Mouse (Mus musculus) myocyte (in vitro differentiated cells): ENCODE data around the gene Mctp2. TPM values are rescaled to one million over a fixed set of nuclear protein-coding genes. Genes with fewer than 3 reads are reported as not detected.

ENCODE experiments used
- H3K27me3 ChIP-seq: one replicate; pipeline ENCODE4 v1.6.1; 2011; ENCODE audit not compliant: control insufficient read depth, insufficient read depth, insufficient read length
- H3K36me3 ChIP-seq: one replicate; pipeline ENCODE4 v1.6.1; 2011; ENCODE audit not compliant: control insufficient read depth, insufficient read depth
- H3K4me2 ChIP-seq: one replicate; pipeline ENCODE4 v1.6.1; 2011; ENCODE audit warnings: low read depth, control low read depth
- H3K4me3 ChIP-seq: one replicate; pipeline ENCODE4 v1.5.1; 2011; ENCODE audit warnings: mild to moderate bottlenecking, control low read depth, moderate library complexity
- H3K79me2 ChIP-seq: one replicate; pipeline ENCODE4 v1.6.1; 2011; ENCODE audit not compliant: control insufficient read depth, insufficient read depth
- H3ac ChIP-seq: one replicate; pipeline ENCODE4 v1.6.1; 2011; ENCODE audit not compliant: control insufficient read depth, insufficient read length
- CEBPB ChIP-seq: IDR thresholded peaks from 2 replicates; pipeline ENCODE4 v1.6.1; 2011; ENCODE audit warnings: mild to moderate bottlenecking, moderate library complexity; ENCODE audit not compliant: poor library complexity, insufficient read depth, severe bottlenecking
- E2F4 ChIP-seq: IDR thresholded peaks from one replicate; pipeline ENCODE4 v1.6.1; 2011; ENCODE audit warnings: mild to moderate bottlenecking, control low read depth, moderate library complexity; ENCODE audit not compliant: insufficient read depth
- MAX ChIP-seq: IDR thresholded peaks from one replicate; pipeline ENCODE4 v1.6.1; 2011; ENCODE audit warnings: low read depth, mild to moderate bottlenecking, control low read depth
- MYOD1 ChIP-seq, 3 experiments: IDR thresholded peaks; one replicate each; pipeline ENCODE4 v1.6.1; 2011; ENCODE audit warnings: control low read depth in 2 of 3, low read depth in 2 of 3, mild to moderate bottlenecking in 2 of 3, moderate library complexity in 1 of 3; ENCODE audit not compliant: insufficient read length in 2 of 3, control insufficient read depth in 1 of 3
- MYOG ChIP-seq, 3 experiments: IDR thresholded peaks; one replicate each; pipeline ENCODE4 v1.6.1; 2011; ENCODE audit warnings: control low read depth in 2 of 3, low read depth in 2 of 3, mild to moderate bottlenecking in 2 of 3; ENCODE audit not compliant: insufficient read length in 2 of 3, control insufficient read depth in 1 of 3, insufficient read depth in 1 of 3
- POLR2A ChIP-seq: IDR thresholded peaks from one replicate; pipeline ENCODE4 v1.6.1; 2011; ENCODE audit warnings: low read depth, mild to moderate bottlenecking, control low read depth, moderate library complexity; ENCODE audit not compliant: insufficient read length
- POLR2AphosphoS2 ChIP-seq: IDR thresholded peaks from one replicate; pipeline ENCODE4 v1.6.1; 2011; ENCODE audit warnings: low read depth, control low read depth; ENCODE audit not compliant: insufficient read length
- REST ChIP-seq: IDR thresholded peaks from one replicate; pipeline ENCODE4 v1.6.1; 2011; ENCODE audit warnings: mild to moderate bottlenecking, control low read depth, moderate library complexity; ENCODE audit not compliant: insufficient read depth, insufficient read length
- SRF ChIP-seq: IDR thresholded peaks from one replicate; pipeline ENCODE4 v1.6.1; 2011; ENCODE audit warnings: low read depth; ENCODE audit not compliant: control insufficient read depth, insufficient read length
- TCF12 ChIP-seq: IDR thresholded peaks from one replicate; pipeline ENCODE4 v1.6.1; 2011; ENCODE audit warnings: mild to moderate bottlenecking, control low read depth; ENCODE audit not compliant: poor library complexity, insufficient read depth, severe bottlenecking
- TCF3 ChIP-seq: IDR thresholded peaks from one replicate; pipeline ENCODE4 v1.6.1; 2011; ENCODE audit warnings: low read depth, control low read depth; ENCODE audit not compliant: insufficient read length
- USF1 ChIP-seq: IDR thresholded peaks from one replicate; pipeline ENCODE4 v1.6.1; 2011; ENCODE audit warnings: low read depth, mild to moderate bottlenecking, control low read depth, moderate library complexity
- polyA plus RNA-seq: library from polyadenylated mRNA; unstranded; fragments of >200 nt; fragmentation: generic; extraction: Trizol; gene quantifications from one replicate; pipeline ENCODE4 v1.2.1, GENCODE M21; 2012; ENCODE audit warnings: missing spikeins

Gene Mctp2
- polyA plus RNA-seq, 1 experiment: 0.18 TPM

- H3K79me2 ChIP-seq: no peaks in the 10 kb centered on the region
- no peak overlapping the region for H3K4me2 ChIP-seq
- no peak overlapping the region for H3K4me3 ChIP-seq
- no peaks in the 10 kb centered on the region for H3K27me3 ChIP-seq
- no peak overlapping the region for H3ac ChIP-seq
- TF ChIP-seq USF1 (no peak), E2F4 (no peak)
- H3K36me3 ChIP-seq: no peaks in the 10 kb centered on the region
Observed at GRCm38 (mm10) chr7:72078896-72079295, 227.5 kb downstream of the Mctp2 start.

- no peak overlapping the region for H3K4me3 ChIP-seq
Observed at GRCm38 (mm10) chr7:72071418-72072184, 234.8 kb downstream of the Mctp2 start.

GRCm38 (mm10) chr7:72068454-72068853 lies 238.0 kb downstream of the Mctp2 start:
- Histone ChIP-seq H3K36me3 (no peaks in the 10 kb centered on the region), H3K4me3 (no peak overlapping the region), H3K79me2 (no peaks in the 10 kb centered on the region), H3K4me2 (no peak overlapping the region), H3K27me3 (no peaks in the 10 kb centered on the region), H3ac (no peak overlapping the region)
- no peak for TF ChIP-seq MAX
- no peak for TF ChIP-seq TCF12
- no peak for TF ChIP-seq POLR2A
- TF ChIP-seq MYOD1 (IDR thresholded peaks at IDR 0.05; ENCODE audit: control insufficient read depth in 1 of 3, insufficient read length in 2 of 3, low read depth in 2 of 3): no peak
- TF ChIP-seq USF1: no peak
- no peak for TF ChIP-seq E2F4
- TF ChIP-seq POLR2AphosphoS2: no peak
- TF ChIP-seq TCF3: no peak
- TF ChIP-seq CEBPB: no peak
- TF ChIP-seq SRF: no peak
- TF ChIP-seq MYOG (IDR thresholded peaks at IDR 0.05; ENCODE audit: control insufficient read depth in 1 of 3, insufficient read depth in 1 of 3, insufficient read length in 2 of 3, low read depth in 2 of 3): no peak
- no peak for TF ChIP-seq REST

More at GRCm38 (mm10) chr7:72071418-72072184, 234.8 kb downstream of the Mctp2 start:
- H3K27me3 ChIP-seq: no peaks in the 10 kb centered on the region
- no peak overlapping the region for H3ac ChIP-seq
- no peak overlapping the region for H3K4me2 ChIP-seq
- no peaks in the 10 kb centered on the region for H3K36me3 ChIP-seq
- no peaks in the 10 kb centered on the region for H3K79me2 ChIP-seq
- no peak for TF ChIP-seq TCF3
- TF ChIP-seq MAX: no peak
- TF ChIP-seq REST: no peak
- no peak for TF ChIP-seq TCF12
- TF ChIP-seq USF1: no peak
- no peak for TF ChIP-seq MYOD1 (IDR thresholded peaks at IDR 0.05; ENCODE audit: control insufficient read depth in 1 of 3, insufficient read length in 2 of 3, low read depth in 2 of 3)
- no peak for TF ChIP-seq SRF
- no peak for TF ChIP-seq POLR2AphosphoS2
- no peak for TF ChIP-seq E2F4
- TF ChIP-seq POLR2A: no peak
- no peak for TF ChIP-seq CEBPB
- TF ChIP-seq MYOG (IDR thresholded peaks at IDR 0.05; ENCODE audit: control insufficient read depth in 1 of 3, insufficient read depth in 1 of 3, insufficient read length in 2 of 3, low read depth in 2 of 3): no peak

- Histone ChIP-seq H3K4me3 (no peak overlapping the region), H3K79me2 (no peaks in the 10 kb centered on the region), H3ac (no peak overlapping the region), H3K4me2 (no peak overlapping the region), H3K27me3 (no peaks in the 10 kb centered on the region), H3K36me3 (no peaks in the 10 kb centered on the region)
- TF ChIP-seq CEBPB (peak; percentile 82; the same call in 1 of the 2 replicates), MYOD1 (IDR thresholded peaks at IDR 0.05; ENCODE audit: control insufficient read depth in 1 of 3, insufficient read length in 2 of 3, low read depth in 2 of 3) (no peak), POLR2AphosphoS2 (no peak)
Observed at GRCm38 (mm10) chr7:72066352-72066751, 240.1 kb downstream of the Mctp2 start.

GRCm38 (mm10) chr7:72051759-72052158 lies 254.6 kb downstream of the Mctp2 start:
- no peak overlapping the region for H3ac ChIP-seq
- no peaks in the 10 kb centered on the region for H3K36me3 ChIP-seq
- H3K27me3 ChIP-seq: no peaks in the 10 kb centered on the region
- no peak overlapping the region for H3K4me2 ChIP-seq
- H3K4me3 ChIP-seq: no peak overlapping the region
- TF ChIP-seq E2F4 (no peak), TCF3 (no peak), MAX (no peak), CEBPB (no peak), TCF12 (no peak), REST (no peak), POLR2A (no peak), MYOD1 (IDR thresholded peaks at IDR 0.05; ENCODE audit: control insufficient read depth in 1 of 3, insufficient read length in 2 of 3, low read depth in 2 of 3) (no peak), POLR2AphosphoS2 (no peak), USF1 (no peak), MYOG (IDR thresholded peaks at IDR 0.05; ENCODE audit: control insufficient read depth in 1 of 3, insufficient read depth in 1 of 3, insufficient read length in 2 of 3, low read depth in 2 of 3) (no peak), SRF (no peak)
- H3K79me2 ChIP-seq: no peaks in the 10 kb centered on the region
